Mouse (Mus musculus): ENCODE measurements around the gene Vwa8.
A peak's percentile ranks its signal among the peaks of the same experiment; 100 is the strongest.

The Vwa8 gene

GRCm38 (mm10) chr14:78848941-78849911, at the start of gene Vwa8:
Gene Vwa8, plus strand, starts transcription at chr14:78849052.
- DNase-seq: peak; percentile 85

- peak; percentile 38 for DNase-seq
Observed at GRCm38 (mm10) chr14:78802378-78802777, 46.5 kb upstream of the Vwa8 start.

GRCm38 (mm10) chr14:78803924-78804323, 44.9 kb upstream of the Vwa8 start:
- DNase-seq: no peak

GRCm38 (mm10) chr14:78812896-78813295, 36.0 kb upstream of the Vwa8 start:
- no peak for DNase-seq

- no peak for DNase-seq
Observed at GRCm38 (mm10) chr14:78816411-78816810, 32.4 kb upstream of the Vwa8 start.

GRCm38 (mm10) chr14:78817651-78818050, 31.2 kb upstream of the Vwa8 start:
- DNase-seq: no peak

- DNase-seq: no peak
Observed at GRCm38 (mm10) chr14:78818406-78818805, 30.4 kb upstream of the Vwa8 start.

GRCm38 (mm10) chr14:78824013-78824412, 24.8 kb upstream of the Vwa8 start:
- no peak for DNase-seq

GRCm38 (mm10) chr14:78824507-78824906, 24.3 kb upstream of the Vwa8 start:
- DNase-seq: no peak

GRCm38 (mm10) chr14:78831158-78831557, 17.7 kb upstream of the Vwa8 start:
- DNase-seq: no peak

- DNase-seq: no peak
Observed at GRCm38 (mm10) chr14:78847948-78848347, 904 bp upstream of the Vwa8 start.

- no peak for DNase-seq
Observed at GRCm38 (mm10) chr14:78848477-78848876, 375 bp upstream of the Vwa8 start.

GRCm38 (mm10) chr14:78849961-78850578, 1.2 kb downstream of the Vwa8 start:
- DNase-seq: no peak

GRCm38 (mm10) chr14:78850666-78851065, 1.8 kb downstream of the Vwa8 start:
- DNase-seq: no peak

GRCm38 (mm10) chr14:78851366-78851765, 2.5 kb downstream of the Vwa8 start:
- DNase-seq: no peak

GRCm38 (mm10) chr14:78852401-78853246, 3.8 kb downstream of the Vwa8 start:
- no peak for DNase-seq

- DNase-seq: no peak
Observed at GRCm38 (mm10) chr14:78861156-78861555, 12.3 kb downstream of the Vwa8 start.

GRCm38 (mm10) chr14:78870036-78870435, 21.2 kb downstream of the Vwa8 start:
- DNase-seq: no peak

GRCm38 (mm10) chr14:78877176-78877575, 28.3 kb downstream of the Vwa8 start:
- no peak for DNase-seq

GRCm38 (mm10) chr14:78878402-78879045, 29.7 kb downstream of the Vwa8 start:
- DNase-seq: no peak

GRCm38 (mm10) chr14:78880879-78881278, 32.0 kb downstream of the Vwa8 start:
- DNase-seq: no peak

GRCm38 (mm10) chr14:78881563-78881962, 32.7 kb downstream of the Vwa8 start:
- no peak for DNase-seq
